Mouse (Mus musculus) forelimb bud, embryonic 11.5 days (tissue): ENCODE results near the gene Fkbp7.

ENCODE experiments used
- DNase-seq: peaks from one replicate; pipeline ENCODE4 v3.0.0-alpha.2; 2012; ENCODE audit warnings: low read depth, low spot score

Gene Fkbp7

GRCm38 (mm10) chr2:76672966-76673392 is at the start of gene Fkbp7:
Fkbp7 (minus strand) TSS chr2:76673116.
- peak; percentile 97 for DNase-seq

GRCm38 (mm10) chr2:76719650-76720049 is 46.7 kb upstream of the Fkbp7 start:
- no peak for DNase-seq

GRCm38 (mm10) chr2:76714984-76715383 is 42.1 kb upstream of the Fkbp7 start:
- no peak for DNase-seq

- peak; percentile 6 for DNase-seq
Observed at GRCm38 (mm10) chr2:76708512-76708911, 35.6 kb upstream of the Fkbp7 start.

GRCm38 (mm10) chr2:76705655-76706054 is 32.7 kb upstream of the Fkbp7 start:
- no peak for DNase-seq

- DNase-seq: no peak
Observed at GRCm38 (mm10) chr2:76702751-76703150, 29.8 kb upstream of the Fkbp7 start.

GRCm38 (mm10) chr2:76702188-76702587 is 29.3 kb upstream of the Fkbp7 start:
- no peak for DNase-seq

GRCm38 (mm10) chr2:76695290-76695689 is 22.4 kb upstream of the Fkbp7 start:
- no peak for DNase-seq

GRCm38 (mm10) chr2:76693765-76694164 is 20.8 kb upstream of the Fkbp7 start:
- DNase-seq: no peak

- DNase-seq: no peak
Observed at GRCm38 (mm10) chr2:76690436-76691204, 17.7 kb upstream of the Fkbp7 start.

GRCm38 (mm10) chr2:76688162-76688561 is 15.2 kb upstream of the Fkbp7 start:
- DNase-seq: no peak

- DNase-seq: no peak
Observed at GRCm38 (mm10) chr2:76687608-76688007, 14.7 kb upstream of the Fkbp7 start.

- no peak for DNase-seq
Observed at GRCm38 (mm10) chr2:76686986-76687385, 14.1 kb upstream of the Fkbp7 start.

- DNase-seq: no peak
Observed at GRCm38 (mm10) chr2:76682301-76682700, 9.4 kb upstream of the Fkbp7 start.

- DNase-seq: no peak
Observed at GRCm38 (mm10) chr2:76676401-76677226, 3.7 kb upstream of the Fkbp7 start.

- DNase-seq: no peak
Observed at GRCm38 (mm10) chr2:76675949-76676348, 3.0 kb upstream of the Fkbp7 start.

GRCm38 (mm10) chr2:76675451-76675850 is 2.5 kb upstream of the Fkbp7 start:
- DNase-seq: no peak

- DNase-seq: peak; percentile 72
Observed at GRCm38 (mm10) chr2:76674725-76675427, 2.0 kb upstream of the Fkbp7 start, which contains the start of gene Plekha3. Plekha3 (plus strand) TSS chr2:76675281.

- DNase-seq: no peak
Observed at GRCm38 (mm10) chr2:76673472-76674081, 661 bp upstream of the Fkbp7 start.

GRCm38 (mm10) chr2:76672134-76672745 is 676 bp downstream of the Fkbp7 start:
- DNase-seq: no peak

GRCm38 (mm10) chr2:76671641-76672040 is 1.3 kb downstream of the Fkbp7 start:
- no peak for DNase-seq
